Mouse (Mus musculus): ENCODE results near the gene Egfr.

The Egfr gene

DNA sequence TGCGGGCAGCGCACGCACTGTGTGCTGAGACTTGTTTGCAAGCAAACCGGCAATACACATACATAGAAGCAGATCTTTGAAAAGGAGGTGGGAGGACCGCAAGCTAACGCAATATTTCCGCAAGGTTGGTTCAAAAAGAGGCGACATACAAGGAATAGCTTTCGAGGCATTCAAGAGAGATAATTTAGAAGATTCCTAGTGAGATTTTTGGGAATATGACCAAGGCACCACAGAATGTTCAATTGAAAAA, 199.7 kb downstream of the Egfr start:
- DNase-seq (ENCODE audit: low read depth in 2 of 2, low spot score in 2 of 2): no peak

GRCm38 (mm10) chr11:16956115-16956862, 204.3 kb downstream of the Egfr start:
- DNase-seq (ENCODE audit: low read depth in 2 of 2, low spot score in 2 of 2): no peak

DNA sequence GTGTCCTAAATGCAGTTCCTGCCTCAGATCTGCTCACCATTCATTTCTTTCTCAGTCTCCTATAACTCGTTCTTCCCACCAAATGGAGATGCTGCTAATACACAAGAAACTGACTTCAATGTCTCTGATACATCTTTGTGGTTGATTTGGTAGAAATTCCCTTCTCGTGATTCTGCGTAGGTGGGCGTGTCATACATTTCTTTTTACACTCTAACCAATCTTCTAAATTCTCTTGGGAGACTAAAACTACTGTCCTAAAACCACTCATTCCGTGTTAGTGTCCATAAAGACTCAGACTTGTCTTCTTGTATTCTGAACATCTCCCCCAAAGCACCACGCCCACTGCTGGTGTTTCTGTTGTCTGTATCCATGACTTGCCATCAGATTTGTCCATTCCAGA, 205.0 kb downstream of the Egfr start:
- no peak for DNase-seq (ENCODE audit: low read depth in 2 of 2, low spot score in 2 of 2)

- no peak for DNase-seq (ENCODE audit: low read depth in 2 of 2, low spot score in 2 of 2)
Measured at GRCm38 (mm10) chr11:16958520-16958919, 206.5 kb downstream of the Egfr start.
